Mouse (Mus musculus) MEL (cell line): ENCODE results near the gene App. TPM values are rescaled to one million over a fixed set of nuclear protein-coding genes. Genes with fewer than 3 reads are reported as not detected.

Source experiments
- DNase-seq: peaks from one replicate; pipeline ENCODE4 v3.0.0; 2011; ENCODE audit warnings: low read depth, low spot score
- H3K27ac ChIP-seq: 2 replicates; pipeline ENCODE4 v1.5.1; 2012; ENCODE audit warnings: low read depth, mild to moderate bottlenecking, control low read depth, low read length, moderate library complexity; ENCODE audit not compliant: control insufficient read depth
- H3K27me3 ChIP-seq, 2 experiments: fragments of 150-350 bp in 1 of 2; sonication (generic) in 1 of 2; 2 replicates each; pipeline ENCODE4 v1.6.1; 2012; ENCODE audit warnings: low read length in 2 of 2, mild to moderate bottlenecking in 2 of 2, improper control_type of control experiment in 1 of 2, moderate library complexity in 1 of 2; ENCODE audit not compliant: insufficient read depth in 2 of 2, control insufficient read depth in 1 of 2
- H3K36me3 ChIP-seq, 2 experiments: 2 replicates each; pipeline ENCODE4 v1.6.1; 2012 to 2014; ENCODE audit warnings: low read length in 2 of 2, improper control_type of control experiment in 1 of 2, inconsistent platforms in 1 of 2, mild to moderate bottlenecking in 1 of 2; ENCODE audit not compliant: insufficient read depth in 2 of 2, control insufficient read depth in 1 of 2
- H3K4me1 ChIP-seq, 2 experiments: fragments of 150-350 bp in 1 of 2; sonication (generic) in 1 of 2; 2 replicates each; pipeline ENCODE4 v1.6.1; 2012; ENCODE audit warnings: low read length in 2 of 2, improper control_type of control experiment in 1 of 2, mild to moderate bottlenecking in 1 of 2; ENCODE audit not compliant: insufficient read depth in 2 of 2, control insufficient read depth in 1 of 2
- H3K4me3 ChIP-seq, 2 experiments: fragments of 150-350 bp in 1 of 2; sonication (generic) in 1 of 2; 2 replicates each; pipeline ENCODE4 v1.5.1; 2012; ENCODE audit warnings: low read depth in 2 of 2, low read length in 2 of 2, mild to moderate bottlenecking in 2 of 2, moderate library complexity in 2 of 2, control low read depth in 1 of 2, improper control_type of control experiment in 1 of 2; ENCODE audit not compliant: control insufficient read depth in 1 of 2, insufficient read depth in 1 of 2
- H3K79me2 ChIP-seq: 2 replicates; pipeline ENCODE4 v1.6.1; 2012; ENCODE audit warnings: mild to moderate bottlenecking, low read length, moderate library complexity; ENCODE audit not compliant: control insufficient read depth, poor library complexity, insufficient read depth
- H3K9ac ChIP-seq: 2 replicates; pipeline ENCODE4 v1.6.1; 2012; ENCODE audit warnings: low read depth, mild to moderate bottlenecking, control low read depth, low read length, moderate library complexity; ENCODE audit not compliant: control insufficient read depth, poor library complexity, severe bottlenecking
- H3K9me3 ChIP-seq: fragments of 150-350 bp; sonication (generic); replicated peaks from 2 replicates; pipeline ENCODE4 v1.6.1; 2012; ENCODE audit warnings: mild to moderate bottlenecking, low read length, improper control_type of control experiment, moderate library complexity; ENCODE audit not compliant: insufficient read depth
- BHLHE40 ChIP-seq: IDR thresholded peaks from 2 replicates; pipeline ENCODE4 v1.6.1; 2012; ENCODE audit warnings: low read depth, mild to moderate bottlenecking, inconsistent platforms, low read length, improper control_type of control experiment, borderline replicate concordance
- CHD2 ChIP-seq: IDR thresholded peaks from 2 replicates; pipeline ENCODE4 v1.6.1; 2011; ENCODE audit warnings: low read length, improper control_type of control experiment
- CTCF ChIP-seq, 3 experiments: IDR thresholded peaks in 2 of 3; conservative IDR thresholded peaks in 1 of 3; 2 replicates each; pipeline ENCODE4 v1.5.1; 2011 to 2012; ENCODE audit warnings: low read length in 3 of 3, low read depth in 2 of 3, mild to moderate bottlenecking in 2 of 3, improper control_type of control experiment in 1 of 3, inconsistent platforms in 1 of 3, mixed read lengths in 1 of 3, moderate library complexity in 1 of 3; ENCODE audit not compliant: control insufficient read depth in 1 of 3, insufficient read depth in 1 of 3, poor library complexity in 1 of 3, severe bottlenecking in 1 of 3
- E2F4 ChIP-seq: IDR thresholded peaks from 2 replicates; pipeline ENCODE4 v1.6.1; 2011; ENCODE audit warnings: low read depth, low read length, improper control_type of control experiment, borderline replicate concordance
- ETS1 ChIP-seq: IDR thresholded peaks from 2 replicates; pipeline ENCODE4 v1.6.1; 2012; ENCODE audit warnings: low read depth, mild to moderate bottlenecking, inconsistent platforms, low read length, improper control_type of control experiment, moderate library complexity
- GABPA ChIP-seq: IDR thresholded peaks from 2 replicates; pipeline ENCODE4 v1.6.1; 2012; ENCODE audit warnings: low read depth, mild to moderate bottlenecking, inconsistent platforms, low read length, improper control_type of control experiment, moderate library complexity
- GATA1 ChIP-seq: IDR thresholded peaks from 2 replicates; pipeline ENCODE4 v1.6.1; 2011; ENCODE audit warnings: low read depth, low read length, improper control_type of control experiment
- KAT2A ChIP-seq: conservative IDR thresholded peaks from 2 replicates; pipeline ENCODE4 v1.6.1; 2012; ENCODE audit warnings: low read depth, low read length, improper control_type of control experiment, inconsistent platforms
- MAX ChIP-seq: IDR thresholded peaks from 2 replicates; pipeline ENCODE4 v1.6.1; 2011; ENCODE audit warnings: low read length, improper control_type of control experiment
- MYB ChIP-seq: IDR thresholded peaks from 2 replicates; pipeline ENCODE4 v1.6.1; 2011; ENCODE audit warnings: mild to moderate bottlenecking, low read depth, low read length, improper control_type of control experiment
- MYC ChIP-seq: IDR thresholded peaks from 2 replicates; pipeline ENCODE4 v1.6.1; 2011; ENCODE audit warnings: low read depth, mild to moderate bottlenecking, low read length, improper control_type of control experiment, moderate library complexity
- POLR2A ChIP-seq, 2 experiments: IDR thresholded peaks; 2 replicates each; pipeline ENCODE4 v1.6.1; 2011 to 2012; ENCODE audit warnings: low read length in 2 of 2, mild to moderate bottlenecking in 2 of 2, control low read depth in 1 of 2, improper control_type of control experiment in 1 of 2, low read depth in 1 of 2, moderate library complexity in 1 of 2; ENCODE audit not compliant: control insufficient read depth in 1 of 2, insufficient read depth in 1 of 2, poor library complexity in 1 of 2
- POLR2AphosphoS2 ChIP-seq: IDR thresholded peaks from 2 replicates; pipeline ENCODE4 v1.6.1; 2011; ENCODE audit warnings: low read length, improper control_type of control experiment
- POLR2AphosphoS5 ChIP-seq: IDR thresholded peaks from 2 replicates; pipeline ENCODE4 v1.6.1; 2012; ENCODE audit warnings: low read depth, borderline replicate concordance, mild to moderate bottlenecking, inconsistent platforms, low read length, moderate library complexity, mixed read lengths
- RAD21 ChIP-seq: IDR thresholded peaks from 2 replicates; pipeline ENCODE4 v1.6.1; 2011; ENCODE audit warnings: mild to moderate bottlenecking, low read depth, low read length, improper control_type of control experiment
- RCOR1 ChIP-seq: IDR thresholded peaks from 2 replicates; pipeline ENCODE4 v1.6.1; 2012; ENCODE audit warnings: low read depth, mild to moderate bottlenecking, inconsistent platforms, low read length, improper control_type of control experiment
- SIN3A ChIP-seq: IDR thresholded peaks from 2 replicates; pipeline ENCODE4 v1.6.1; 2012; ENCODE audit warnings: low read length, improper control_type of control experiment, inconsistent platforms
- SMC3 ChIP-seq: IDR thresholded peaks from 2 replicates; pipeline ENCODE4 v1.6.1; 2011; ENCODE audit warnings: low read depth, low read length, improper control_type of control experiment
- TAL1 ChIP-seq: IDR thresholded peaks from 2 replicates; pipeline ENCODE4 v1.6.1; 2012; ENCODE audit warnings: mild to moderate bottlenecking, inconsistent platforms, low read length, moderate library complexity, mixed read lengths
- TBP ChIP-seq: IDR thresholded peaks from 2 replicates; pipeline ENCODE4 v1.8.0; 2011; ENCODE audit warnings: low read depth, low read length, improper control_type of control experiment
- TCF12 ChIP-seq: IDR thresholded peaks from 2 replicates; pipeline ENCODE4 v1.6.1; 2014; ENCODE audit warnings: low read depth, mild to moderate bottlenecking, inconsistent platforms, low read length, improper control_type of control experiment, moderate library complexity
- ZMIZ1 ChIP-seq: IDR thresholded peaks from 2 replicates; pipeline ENCODE4 v1.6.1; 2012; ENCODE audit warnings: low read depth, mild to moderate bottlenecking, inconsistent platforms, low read length, improper control_type of control experiment, moderate library complexity
- polyA plus RNA-seq, 2 experiments: library from polyadenylated mRNA; stranded (reverse) in 1 of 2; unstranded in 1 of 2; fragments of >175 nt in 1 of 2; fragments of >200 nt in 1 of 2; gene quantifications; 2 replicates each; pipeline versions ENCODE4 v1.2.1 to v1.2.4; 2012; ENCODE audit warnings: low replicate concordance in 2 of 2, low read depth in 1 of 2; ENCODE audit not compliant: insufficient read length in 2 of 2, insufficient read depth in 1 of 2, missing spikeins in 1 of 2
- total RNA-seq: library from RNA; depleted of rRNA; stranded (reverse); fragments of 300-350 nt; gene quantifications from 2 replicates; pipeline ENCODE4 v1.2.3, GENCODE M21; 2012

App gene
- total and polyA plus RNA-seq, 3 experiments: not detected

DNA sequence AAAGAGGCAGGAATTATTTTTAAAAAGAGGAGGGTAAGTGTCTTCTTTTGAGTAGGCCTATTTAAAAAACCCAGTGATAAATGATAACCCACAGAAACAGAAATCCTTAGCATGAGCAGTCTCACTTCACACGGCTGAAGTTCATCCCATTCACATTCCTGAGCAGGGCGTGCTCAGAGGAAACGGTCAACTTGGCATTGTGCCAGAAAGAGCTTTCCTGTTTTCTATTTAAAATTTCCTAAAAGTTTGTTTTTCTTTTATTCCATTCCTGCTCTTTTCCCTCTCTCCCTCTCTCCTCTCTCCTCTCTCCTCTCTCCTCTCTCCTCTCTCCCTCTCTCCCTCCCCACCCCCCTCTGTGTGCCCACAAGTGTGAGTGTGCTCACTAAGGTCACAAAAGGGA lies 3.1 kb upstream of the App start:
- no peaks in the 10 kb centered on the region for H3K27me3 ChIP-seq
- TF ChIP-seq ETS1 (no peak), SIN3A (no peak), POLR2AphosphoS5 (no peak), TCF12 (no peak), TBP (no peak), MYC (no peak), MAX (no peak), BHLHE40 (no peak), RCOR1 (no peak), GATA1 (no peak), ZMIZ1 (no peak), TAL1 (no peak), POLR2AphosphoS2 (no peak), E2F4 (no peak), KAT2A (no peak), RAD21 (no peak), GABPA (no peak), CTCF (IDR thresholded peaks at IDR 0.05 in 2 of 3, conservative IDR thresholded peaks at IDR 0.05 in 1 of 3; ENCODE audit: control insufficient read depth in 1 of 3, insufficient read depth in 1 of 3, low read depth in 2 of 3, low read length in 3 of 3, poor library complexity in 1 of 3, severe bottlenecking in 1 of 3) (no peak)
- H3K36me3 ChIP-seq: no peaks in the 10 kb centered on the region
- no peak overlapping the region for H3K4me3 ChIP-seq
- no peaks in the 10 kb centered on the region for H3K79me2 ChIP-seq
- no peaks in the 10 kb centered on the region for H3K9me3 ChIP-seq
- no peaks in the 10 kb centered on the region for H3K4me1 ChIP-seq
- no peak overlapping the region for H3K27ac ChIP-seq
- DNase-seq: no peak
- no peak overlapping the region for H3K9ac ChIP-seq

DNA sequence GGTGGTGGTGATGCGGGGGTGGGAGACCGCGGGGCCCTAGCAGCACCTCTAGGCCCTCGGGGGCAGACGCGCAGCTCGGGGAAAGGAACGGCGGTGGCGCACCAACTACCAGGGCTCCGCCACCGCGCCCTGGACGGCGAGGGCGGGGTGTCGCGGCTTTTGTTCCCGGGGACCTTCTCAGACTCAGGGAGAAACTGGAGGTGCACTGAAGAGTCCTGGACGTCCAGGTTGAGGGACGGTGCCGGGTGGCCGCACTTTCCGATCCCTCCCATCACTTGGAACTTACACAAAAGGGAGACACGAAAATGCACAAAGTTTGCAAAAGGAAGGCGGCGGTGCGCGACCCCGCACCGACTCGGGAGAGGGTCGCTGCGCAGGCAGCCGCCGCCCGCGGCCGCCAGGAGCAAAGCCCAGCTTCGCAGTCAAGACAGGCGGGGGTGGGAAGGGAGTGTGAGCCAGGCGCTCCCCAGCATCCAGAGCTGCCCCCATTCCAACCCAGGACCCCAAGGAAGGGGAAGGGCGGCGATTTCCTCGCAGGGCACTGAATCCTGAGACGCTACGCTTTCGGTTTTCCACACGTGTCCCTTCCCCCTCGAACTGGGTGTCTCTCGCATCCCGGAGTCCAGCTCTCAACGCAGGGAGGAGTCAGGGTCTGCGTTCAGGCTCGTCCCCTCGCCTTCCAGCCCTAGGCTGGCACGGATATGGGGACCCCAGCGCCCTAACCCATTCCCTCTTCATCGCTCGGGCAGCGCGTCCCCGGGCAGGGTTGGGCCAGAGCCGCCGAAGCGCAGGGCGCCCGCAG lies 794 bp downstream of the App start:
- TF ChIP-seq CTCF (IDR thresholded peaks at IDR 0.05 in 2 of 3, conservative IDR thresholded peaks at IDR 0.05 in 1 of 3; ENCODE audit: control insufficient read depth in 1 of 3, insufficient read depth in 1 of 3, low read depth in 2 of 3, low read length in 3 of 3, poor library complexity in 1 of 3, severe bottlenecking in 1 of 3) (no peak), TCF12 (no peak), POLR2AphosphoS5 (no peak), CHD2 (no peak), GATA1 (no peak), POLR2A (IDR thresholded peaks at IDR 0.05; ENCODE audit: control insufficient read depth in 1 of 2, insufficient read depth in 1 of 2, low read depth in 1 of 2, low read length in 2 of 2, poor library complexity in 1 of 2) (no peak), MYB (no peak), SMC3 (no peak)
- H3K27ac ChIP-seq: no peak overlapping the region
- no peaks in the 10 kb centered on the region for H3K27me3 ChIP-seq
- H3K36me3 ChIP-seq: no peaks in the 10 kb centered on the region
- no peak overlapping the region for H3K4me3 ChIP-seq
- no peak for DNase-seq
- H3K79me2 ChIP-seq: no peaks in the 10 kb centered on the region
- H3K9ac ChIP-seq: no peak overlapping the region
- H3K4me1 ChIP-seq: no peaks in the 10 kb centered on the region
- H3K9me3 ChIP-seq: no peaks in the 10 kb centered on the region
